Mouse (Mus musculus) megakaryocyte, embryonic 14.5 days (primary cell): ENCODE data around the gene Meis2.

Experiments used
- FLI1 ChIP-seq: IDR thresholded peaks from 2 replicates; pipeline ENCODE4 v1.6.1; 2012; ENCODE audit warnings: low read length, inconsistent platforms, mixed read lengths
- GATA1 ChIP-seq: IDR thresholded peaks from 3 replicates; pipeline ENCODE4 v1.6.1; 2012; ENCODE audit warnings: mixed read lengths, low read length, inconsistent platforms, borderline replicate concordance

DNA sequence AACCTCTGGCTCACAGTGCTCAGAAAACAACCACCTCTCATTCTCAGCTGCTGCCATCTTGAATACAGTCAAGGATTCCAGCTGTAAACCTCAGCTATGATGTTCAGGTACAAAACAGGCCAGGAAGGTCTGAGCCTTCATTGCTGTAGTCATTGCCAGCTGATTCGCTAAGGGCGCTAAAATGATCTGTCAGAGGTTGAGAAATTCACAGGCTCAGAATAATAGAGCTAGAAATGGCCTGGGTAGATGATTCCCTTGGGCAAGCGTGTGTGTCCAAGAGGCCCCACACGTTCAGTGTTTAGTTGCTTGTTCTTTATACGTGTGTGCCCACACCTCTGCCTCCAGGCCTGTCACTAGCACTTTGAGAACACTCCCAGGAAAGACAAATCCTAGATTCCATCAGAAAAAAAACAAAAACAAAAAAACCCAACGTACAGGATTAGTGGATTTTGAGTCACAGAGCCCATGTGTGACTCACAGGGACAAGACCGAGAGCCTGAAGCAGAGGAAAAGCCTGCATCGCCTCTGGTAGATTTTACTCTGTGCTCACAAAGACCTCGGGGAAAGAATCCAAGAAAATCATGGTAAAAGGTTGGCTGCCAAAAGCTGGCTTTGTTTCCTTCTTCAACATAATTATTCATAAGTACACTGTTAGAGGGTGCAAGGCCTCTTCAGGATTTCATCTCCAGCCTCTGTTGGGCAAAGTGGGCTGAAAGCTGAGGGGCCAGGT, 95.4 kb downstream of the Meis2 start:
- TF ChIP-seq FLI1 (no peak), GATA1 (no peak)
